Mouse (Mus musculus) kidney, postnatal 0 days (tissue): ENCODE data around the gene Ints14. TPM values are rescaled to one million over a fixed set of nuclear protein-coding genes. Genes with fewer than 3 reads are reported as not detected.

Experiments used
- ATAC-seq: fragments of 200-750 bp; cut with Nextera tagmentation; replicated peaks from 2 replicates; pipeline ENCODE4 v1.8.0; 2017; ENCODE audit warnings: low read depth, moderate number of reproducible peaks, moderate TSS enrichment, moderate library complexity; ENCODE audit not compliant: low FRiP score
- DNase-seq: peaks from one replicate; pipeline ENCODE4 v3.0.0-alpha.2; 2016; ENCODE audit warnings: low spot score
- H3K27ac ChIP-seq: fragments of 300-500 bp; sonication (generic); 2 replicates; pipeline ENCODE4 v1.5.1; 2014; ENCODE audit warnings: mild to moderate bottlenecking
- H3K27me3 ChIP-seq: fragments of 300-500 bp; sonication (generic); 2 replicates; pipeline ENCODE4 v1.6.1; 2014; ENCODE audit warnings: low read length, mixed read lengths; ENCODE audit not compliant: insufficient read depth
- H3K36me3 ChIP-seq: fragments of 300-500 bp; sonication (generic); 2 replicates; pipeline ENCODE4 v1.6.1; 2014; ENCODE audit warnings: low read length, mixed read lengths; ENCODE audit not compliant: insufficient read depth
- H3K4me1 ChIP-seq: fragments of 300-500 bp; sonication (generic); replicated peaks from 2 replicates; pipeline ENCODE4 v1.6.1; 2014; ENCODE audit warnings: antibody characterized with exemption, low read length, mixed read lengths; ENCODE audit not compliant: insufficient read depth
- H3K4me2 ChIP-seq: fragments of 300-500 bp; sonication (generic); 2 replicates; pipeline ENCODE4 v1.6.1; 2014; ENCODE audit warnings: mild to moderate bottlenecking, low read length, moderate library complexity, mixed read lengths
- H3K4me3 ChIP-seq: fragments of 300-500 bp; sonication (generic); replicated peaks from 2 replicates; pipeline ENCODE4 v1.5.1; 2014; ENCODE audit warnings: low read depth, low read length
- H3K9ac ChIP-seq: fragments of 300-500 bp; sonication (generic); 2 replicates; pipeline ENCODE4 v1.6.1; 2014; ENCODE audit warnings: low read depth, low read length
- H3K9me3 ChIP-seq: fragments of 300-500 bp; sonication (generic); replicated peaks from 2 replicates; pipeline ENCODE4 v1.6.1; 2016; ENCODE audit warnings: low read length, inconsistent platforms, mixed read lengths
- CTCF ChIP-seq: IDR thresholded peaks from 2 replicates; pipeline ENCODE4 v1.5.1; 2016; ENCODE audit warnings: antibody characterized with exemption, low read depth, mild to moderate bottlenecking, moderate library complexity
- WGBS: fragments of 180-500 bp; shearing (Covaris S2); extraction: QIAGEN DNeasy Blood & Tissue Kit; methylation state at CpG from one replicate; pipeline ENCODE4 v1.1.7; 2014; 5-methylcytosine and 5-hydroxymethylcytosine counted together
- polyA plus RNA-seq: library from polyadenylated mRNA; unstranded; fragments of >200 nt; fragmentation: Nextera tagmentation; extraction: Ambion mirVana; gene quantifications from 2 replicates; pipeline ENCODE4 v1.2.1, GENCODE M21; 2015

Gene Ints14
- polyA plus RNA-seq, 1 experiment from 2014 or later: 45.3 TPM

DNA sequence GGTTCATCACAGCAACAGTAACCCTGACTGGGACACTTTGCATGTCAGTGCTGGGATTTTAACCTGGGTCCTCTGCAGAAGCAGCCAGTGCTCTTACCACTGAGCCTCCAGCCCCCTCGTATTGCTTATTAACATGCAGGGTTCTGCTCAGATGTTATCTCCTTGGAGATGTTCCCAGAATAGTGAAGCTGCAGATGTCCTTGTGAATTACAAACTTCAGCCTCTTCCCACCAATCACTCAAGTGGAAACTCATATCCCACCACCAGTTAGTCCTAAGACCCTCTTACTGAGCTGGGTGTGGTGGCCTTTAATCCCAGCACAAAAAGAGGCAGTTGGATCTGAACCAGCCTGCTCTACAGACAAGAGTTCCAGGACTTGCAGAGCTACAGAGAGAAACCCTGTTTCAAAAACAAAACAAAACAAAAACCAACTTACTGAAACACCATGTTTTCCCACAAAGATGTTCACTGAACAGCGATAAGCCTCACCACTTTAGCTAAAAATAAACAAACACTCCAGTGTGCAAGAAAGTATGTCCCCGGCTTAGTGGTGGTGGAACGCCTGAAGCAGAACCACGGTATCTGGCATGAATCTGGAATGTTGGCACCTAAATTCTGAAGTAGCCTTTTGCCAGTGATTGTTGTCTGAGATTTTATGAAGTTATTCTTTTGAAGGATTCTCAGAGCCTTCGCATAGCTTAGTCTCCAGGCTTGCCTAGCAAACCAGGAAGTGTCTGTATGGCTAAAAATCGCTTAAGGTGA, 54.9 kb downstream of the Ints14 start:
- Histone ChIP-seq H3K27me3 (no peaks in the 10 kb centered on the region), H3K4me3 (no peak overlapping the region), H3K27ac (no peak overlapping the region), H3K36me3 (no peaks in the 10 kb centered on the region), H3K9ac (no peak overlapping the region), H3K9me3 (no peaks in the 10 kb centered on the region), H3K4me2 (no peak overlapping the region), H3K4me1 (peaks cover 8% of the 10 kb centered on the region; the same call in 1 of the 2 replicates)
- no peak for TF ChIP-seq CTCF
- 46% methylated on average over 7 of the region's 7 CpGs for WGBS
- DNase-seq (no peak), ATAC-seq (no peak)

GRCm38 (mm10) chr9:65016241-65016977, 55.7 kb downstream of the Ints14 start:
- Histone ChIP-seq H3K4me3 (no peak overlapping the region), H3K9me3 (no peaks in the 10 kb centered on the region), H3K27me3 (no peaks in the 10 kb centered on the region), H3K9ac (no peak overlapping the region), H3K27ac (no peak overlapping the region), H3K4me2 (no peak overlapping the region), H3K36me3 (no peaks in the 10 kb centered on the region), H3K4me1 (peaks cover 8% of the 10 kb centered on the region; the same call in 1 of the 2 replicates)
- WGBS: 81% methylated on average over 4 of the region's 4 CpGs
- ATAC-seq (no peak), DNase-seq (no peak)
- TF ChIP-seq CTCF: no peak

GRCm38 (mm10) chr9:65016978-65017827, 56.5 kb downstream of the Ints14 start:
- Histone ChIP-seq H3K27ac (no peak overlapping the region), H3K4me2 (no peak overlapping the region), H3K4me3 (no peak overlapping the region), H3K4me1 (peaks cover 8% of the 10 kb centered on the region; the same call in 1 of the 2 replicates), H3K27me3 (no peaks in the 10 kb centered on the region), H3K36me3 (no peaks in the 10 kb centered on the region), H3K9me3 (no peaks in the 10 kb centered on the region), H3K9ac (no peak overlapping the region)
- no peak for ATAC-seq
- no peak for DNase-seq
- TF ChIP-seq CTCF: no peak
- 75% methylated on average over 16 of the region's 16 CpGs for WGBS

DNA sequence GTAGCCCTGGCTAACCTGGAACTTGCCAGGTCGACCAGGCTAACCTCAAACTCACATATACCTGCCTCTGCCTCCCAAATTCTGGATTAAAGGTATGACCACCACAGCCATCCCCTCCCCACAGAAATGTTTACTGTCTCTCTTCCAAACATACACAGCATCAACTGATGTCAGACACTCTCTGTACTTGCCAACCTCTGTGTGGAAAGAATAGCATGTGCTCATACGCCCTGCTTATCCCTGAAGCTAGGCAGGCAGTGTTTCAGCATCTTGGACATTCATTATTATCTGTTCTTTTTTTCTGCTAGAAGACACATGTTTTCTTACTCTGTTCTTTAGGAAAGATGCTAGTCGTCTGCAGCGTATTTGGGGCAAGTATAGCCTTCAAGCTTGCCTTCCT, 57.2 kb downstream of the Ints14 start:
- no peak for DNase-seq
- no peaks in the 10 kb centered on the region for H3K36me3 ChIP-seq
- H3K4me2 ChIP-seq: no peak overlapping the region
- no peak overlapping the region for H3K27ac ChIP-seq
- H3K9ac ChIP-seq: no peak overlapping the region
- TF ChIP-seq CTCF: no peak
- H3K4me1 ChIP-seq: peaks cover 8% of the 10 kb centered on the region; the same call in 1 of the 2 replicates
- H3K9me3 ChIP-seq: no peaks in the 10 kb centered on the region
- 86% methylated on average over 4 of the region's 4 CpGs for WGBS
- H3K4me3 ChIP-seq: no peak overlapping the region
- no peaks in the 10 kb centered on the region for H3K27me3 ChIP-seq
- no peak for ATAC-seq

GRCm38 (mm10) chr9:65018588-65019121, 58.0 kb downstream of the Ints14 start:
- Histone ChIP-seq H3K9ac (no peak overlapping the region), H3K4me3 (no peak overlapping the region), H3K4me2 (no peak overlapping the region), H3K36me3 (no peaks in the 10 kb centered on the region), H3K27me3 (no peaks in the 10 kb centered on the region), H3K9me3 (no peaks in the 10 kb centered on the region), H3K27ac (no peak overlapping the region), H3K4me1 (peaks cover 8% of the 10 kb centered on the region; the same call in 1 of the 2 replicates)
- ATAC-seq (no peak), DNase-seq (no peak)
- 61% methylated on average over 3 of the region's 3 CpGs for WGBS
- TF ChIP-seq CTCF: no peak

DNA sequence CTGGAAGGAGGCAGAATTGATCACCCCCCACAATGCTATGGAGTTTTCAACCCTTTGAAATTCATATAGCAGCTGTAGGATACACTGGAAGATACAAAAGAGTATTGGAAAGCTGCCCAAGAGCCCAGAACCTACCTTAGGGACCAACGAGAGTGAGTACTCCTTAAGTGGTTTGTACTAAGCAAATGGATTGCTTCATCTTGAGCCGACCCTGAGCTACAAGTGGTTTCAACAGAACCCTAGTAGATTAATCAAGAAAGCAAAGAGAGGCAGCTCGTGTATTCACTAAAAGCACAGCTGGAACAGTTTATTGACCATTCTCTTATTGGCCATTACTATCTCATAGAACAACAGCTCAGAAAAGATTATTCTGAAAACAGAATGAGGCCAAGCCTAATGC, 58.4 kb downstream of the Ints14 start:
- no peak for DNase-seq
- no peak for TF ChIP-seq CTCF
- Histone ChIP-seq H3K4me1 (peaks cover 8% of the 10 kb centered on the region; the same call in 1 of the 2 replicates), H3K27me3 (no peaks in the 10 kb centered on the region), H3K4me2 (no peak overlapping the region), H3K36me3 (no peaks in the 10 kb centered on the region), H3K9me3 (no peaks in the 10 kb centered on the region), H3K27ac (no peak overlapping the region), H3K4me3 (no peak overlapping the region), H3K9ac (no peak overlapping the region)
- ATAC-seq: no peak
- WGBS: 69% methylated on average over 3 of the region's 3 CpGs
